Mouse (Mus musculus): ENCODE measurements around the gene Pi4ka.

Gene Pi4ka

DNA sequence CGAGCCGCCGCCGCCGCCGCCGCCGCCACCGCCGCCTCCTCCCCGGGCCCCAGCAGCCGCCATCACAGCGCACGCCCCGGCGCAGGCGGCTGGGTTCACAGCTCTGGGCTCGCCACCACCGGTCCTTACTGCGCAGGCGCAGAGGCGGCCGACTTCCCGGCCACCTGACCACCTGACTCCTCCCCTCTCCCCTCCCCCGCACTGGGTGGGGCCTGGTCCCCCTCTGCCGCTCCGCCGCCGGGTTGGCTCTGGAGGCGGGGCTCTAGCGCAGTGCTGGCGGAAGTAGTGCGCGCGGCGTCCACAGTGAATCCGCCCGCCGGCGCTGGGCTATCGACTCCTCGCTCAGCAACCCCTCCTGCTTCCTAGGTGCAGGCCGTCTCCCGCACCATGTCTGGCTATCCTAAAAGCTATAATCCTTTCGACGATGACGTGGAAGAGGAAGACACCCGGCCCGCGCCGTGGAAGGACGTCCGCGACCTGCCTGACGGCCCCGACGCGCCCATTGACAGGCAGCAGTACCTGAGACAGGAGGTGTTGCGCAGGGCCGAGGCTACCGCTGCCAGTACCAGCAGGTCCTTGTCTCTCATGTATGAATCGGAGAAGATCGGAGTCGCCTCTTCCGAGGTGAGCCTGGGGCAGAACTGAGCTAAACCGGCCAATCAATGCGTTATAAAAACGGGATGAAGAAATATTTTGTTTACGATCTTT lies at the start of gene Pi4ka, which contains the start of gene Snap29:
Gene Pi4ka (minus strand): TSS at position 579 of the 708 bp plus-strand sequence.
Gene Snap29 (plus strand): TSS at position 251 of the 708 bp plus-strand sequence.
- DNase-seq = peak; percentile 100

DNA sequence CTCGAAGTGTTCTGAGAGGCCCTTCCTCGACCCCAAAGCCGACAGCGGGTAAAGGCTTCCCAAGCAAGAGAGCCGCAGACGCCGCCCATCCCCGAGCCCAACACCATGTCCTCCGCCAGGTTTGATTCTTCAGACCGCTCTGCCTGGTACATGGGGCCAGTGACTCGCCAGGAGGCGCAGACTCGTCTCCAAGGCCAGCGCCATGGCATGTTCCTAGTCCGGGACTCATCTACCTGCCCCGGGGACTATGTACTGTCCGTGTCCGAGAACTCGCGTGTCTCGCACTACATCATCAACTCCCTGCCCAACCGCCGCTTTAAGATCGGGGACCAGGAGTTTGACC lies 46.2 kb upstream of the Pi4ka start:
- peak; percentile 55 for DNase-seq

DNA sequence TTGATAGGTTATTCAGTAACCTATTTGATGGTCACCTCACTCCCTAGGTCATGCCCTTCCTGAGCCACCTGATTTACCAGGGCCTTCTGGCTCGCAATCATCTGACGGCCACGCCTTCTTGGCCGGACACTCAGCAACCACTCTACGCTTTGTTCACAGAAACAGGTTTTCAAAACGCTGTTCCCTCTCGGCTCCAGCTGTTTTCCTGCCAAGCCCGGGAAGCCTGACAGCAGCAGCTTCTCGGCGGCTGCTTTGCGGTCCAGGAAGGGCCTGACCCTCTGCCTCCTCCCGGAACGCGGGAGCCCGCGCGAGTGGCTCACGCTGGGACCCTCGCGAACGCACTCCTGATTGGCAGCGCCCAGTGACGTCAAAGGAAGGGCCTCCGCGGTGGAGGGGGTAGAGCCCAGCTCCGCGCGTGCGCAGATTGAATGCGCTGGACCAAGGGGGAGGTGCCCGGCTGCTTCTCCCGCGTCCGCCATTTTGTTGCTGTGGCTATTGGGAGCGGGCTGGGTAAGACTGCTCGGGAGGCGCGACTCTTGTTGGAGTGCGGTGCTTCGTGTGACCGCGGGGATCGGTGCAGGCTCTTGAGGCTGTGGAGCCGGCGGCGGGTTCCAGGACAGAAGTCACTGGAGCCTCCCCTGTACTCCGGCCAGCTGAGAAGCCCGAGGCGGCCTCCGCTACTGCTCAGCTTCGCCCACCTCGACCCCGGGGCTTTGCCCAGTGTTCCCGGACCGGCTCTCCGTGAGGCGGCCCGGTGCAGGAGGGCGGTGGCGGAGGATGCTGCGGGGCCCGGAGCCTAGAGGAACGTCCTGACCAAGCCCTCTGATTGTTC lies 45.6 kb upstream of the Pi4ka start, which contains the start of gene Crkl:
Gene Crkl (plus strand): TSS at position 447 of the 832 bp plus-strand sequence.
- DNase-seq = peak; percentile 98

DNA sequence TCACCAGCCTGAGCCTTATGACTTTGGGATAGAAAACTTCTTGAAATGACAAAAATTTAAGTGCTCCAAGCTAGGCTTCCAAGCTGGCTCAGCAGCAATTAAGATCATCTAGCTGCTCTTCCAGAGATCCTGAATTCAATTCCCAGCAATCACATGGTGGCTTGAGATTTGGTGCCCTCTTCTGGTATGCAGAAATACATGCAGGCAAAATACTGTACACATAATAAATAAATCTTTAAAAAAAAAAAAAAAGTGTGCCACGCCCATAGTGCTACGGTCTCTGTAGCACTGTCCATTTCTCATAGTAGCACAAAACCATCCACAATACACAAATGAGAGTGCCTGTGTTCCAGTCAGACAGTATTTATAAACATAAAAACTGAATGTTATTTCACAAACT lies 26.5 kb upstream of the Pi4ka start:
- DNase-seq = no peak

DNA sequence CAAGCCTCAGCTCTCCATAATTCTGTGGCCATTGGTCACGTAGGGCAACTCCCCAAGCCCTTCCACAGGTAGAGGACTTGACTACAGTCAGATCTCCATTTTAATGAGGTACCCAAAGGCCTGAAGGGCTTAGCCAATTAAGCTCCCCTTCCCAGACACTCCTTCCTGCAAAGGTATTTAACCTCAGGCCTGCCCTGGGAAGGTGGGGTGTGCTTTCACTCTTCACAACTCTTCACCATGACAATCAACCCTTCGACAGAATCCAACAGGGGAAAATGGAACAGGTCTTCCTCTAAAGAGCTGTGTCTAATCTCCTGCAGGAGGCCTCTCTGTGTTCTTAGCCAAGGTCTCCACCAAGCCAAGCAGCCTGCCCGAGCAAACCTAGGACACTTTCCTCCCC lies 16.9 kb upstream of the Pi4ka start:
- DNase-seq = no peak

DNA sequence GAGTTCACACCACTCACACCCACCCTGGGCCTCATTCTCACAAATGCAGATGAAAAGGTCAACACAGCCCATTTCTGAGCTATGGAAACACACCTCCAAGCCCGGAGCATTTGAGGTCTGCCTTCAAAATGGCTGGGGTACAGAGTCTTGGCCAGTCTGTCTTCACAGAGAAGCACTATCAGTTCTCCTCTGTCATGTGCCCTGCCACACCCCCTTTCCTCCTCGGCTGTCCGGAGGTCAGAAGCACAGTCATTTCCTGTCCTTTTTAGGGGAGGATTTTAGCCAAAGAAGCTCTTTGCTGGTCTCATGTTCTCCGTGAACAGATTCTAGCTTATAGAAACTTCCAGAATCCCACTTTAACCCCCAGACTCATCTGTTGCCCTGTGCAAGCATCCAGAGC lies 4.1 kb upstream of the Pi4ka start:
- DNase-seq = no peak

DNA sequence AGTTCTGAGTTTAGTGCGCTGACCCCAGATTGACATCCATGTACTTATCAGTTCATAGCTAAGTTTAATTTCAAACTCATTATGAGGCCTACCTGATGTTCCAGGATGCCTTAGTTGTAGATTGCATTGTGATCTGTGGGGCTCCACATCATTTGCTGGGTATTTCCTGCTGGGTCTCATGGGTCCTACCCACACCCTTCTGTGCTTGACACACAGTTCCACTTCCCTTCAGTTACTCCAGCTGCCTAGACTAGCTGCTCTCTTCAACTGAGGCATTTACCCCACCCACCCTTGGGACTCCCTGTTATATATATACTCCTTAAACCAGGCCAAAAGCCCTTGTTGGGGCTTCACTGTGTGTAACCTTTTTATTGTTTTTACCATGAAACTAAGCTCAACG lies 2.9 kb upstream of the Pi4ka start:
- no peak for DNase-seq

DNA sequence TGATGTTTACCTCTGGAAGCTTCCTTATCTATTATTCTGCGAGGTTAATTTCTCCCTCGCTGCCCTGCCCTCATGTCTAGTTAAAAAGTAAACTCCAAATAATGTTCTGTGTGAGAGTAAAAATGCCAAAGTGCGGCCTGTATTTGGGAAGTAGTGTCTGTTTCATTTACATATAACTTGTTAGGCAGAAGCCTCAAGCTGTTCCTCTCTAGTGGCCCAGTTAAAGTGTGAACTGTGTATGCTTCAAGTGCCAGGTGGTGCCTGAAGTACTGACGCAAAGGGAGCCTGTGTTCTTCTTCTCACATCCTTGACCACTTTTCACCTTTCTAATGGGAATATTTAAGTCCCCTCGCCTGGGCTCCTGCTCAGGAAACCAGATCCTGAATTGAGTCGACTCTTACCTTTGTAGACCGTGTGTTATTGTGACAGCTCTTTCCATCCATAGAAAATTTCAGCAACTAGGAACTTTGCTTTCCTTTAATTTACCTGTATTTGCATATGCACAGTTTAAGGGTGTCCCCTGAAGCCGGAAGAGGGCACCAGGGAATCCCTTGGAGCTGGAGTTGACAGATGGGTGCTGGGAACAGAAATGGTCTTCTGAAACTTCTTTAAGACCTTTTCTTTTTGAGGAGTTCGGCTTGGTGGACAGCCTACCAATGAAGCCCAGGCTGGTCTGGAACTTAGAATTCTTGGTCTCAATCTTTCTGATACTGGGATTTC lies 558 bp upstream of the Pi4ka start:
- peak; percentile 25 for DNase-seq

DNA sequence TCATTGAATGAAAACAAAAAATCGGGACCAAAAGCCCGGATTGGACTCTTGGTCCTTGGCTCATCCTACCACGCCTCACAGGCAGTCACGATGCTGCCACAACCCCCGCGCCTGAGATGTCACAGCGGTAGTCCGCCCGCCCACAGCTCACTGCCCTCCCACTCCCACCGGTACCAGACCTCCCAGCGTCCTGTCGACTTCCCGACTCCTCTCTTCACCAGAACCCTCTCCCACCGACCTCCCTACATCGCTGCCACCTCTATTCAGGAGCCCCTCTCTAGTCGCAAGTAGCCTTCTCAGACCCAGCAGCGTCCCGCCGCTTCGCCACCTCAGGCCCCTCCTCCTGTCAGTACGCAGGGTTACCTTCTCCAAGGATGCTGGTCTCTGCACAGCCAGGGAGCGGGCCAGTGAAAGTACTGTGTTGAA lies 830 bp downstream of the Pi4ka start:
- DNase-seq = peak; percentile 80

DNA sequence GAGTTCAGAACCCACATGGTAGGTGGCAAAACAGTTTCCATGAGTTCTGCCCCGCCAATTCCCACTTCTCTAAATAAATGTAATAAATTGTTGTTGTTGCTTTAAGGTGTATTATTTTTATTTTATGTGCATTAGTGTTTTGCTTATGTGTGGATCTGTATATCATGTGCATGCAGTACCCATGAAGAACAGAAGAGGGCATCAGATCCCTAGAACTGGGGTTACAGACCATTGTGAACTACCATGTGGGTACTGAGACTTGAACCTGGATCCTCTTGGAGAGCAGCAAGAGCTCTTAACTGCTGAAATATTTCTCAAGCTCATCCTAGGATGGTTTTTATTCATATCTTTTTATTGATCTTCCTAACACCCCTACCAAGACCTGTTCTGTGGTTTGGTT lies 3.3 kb downstream of the Pi4ka start:
- DNase-seq = no peak

DNA sequence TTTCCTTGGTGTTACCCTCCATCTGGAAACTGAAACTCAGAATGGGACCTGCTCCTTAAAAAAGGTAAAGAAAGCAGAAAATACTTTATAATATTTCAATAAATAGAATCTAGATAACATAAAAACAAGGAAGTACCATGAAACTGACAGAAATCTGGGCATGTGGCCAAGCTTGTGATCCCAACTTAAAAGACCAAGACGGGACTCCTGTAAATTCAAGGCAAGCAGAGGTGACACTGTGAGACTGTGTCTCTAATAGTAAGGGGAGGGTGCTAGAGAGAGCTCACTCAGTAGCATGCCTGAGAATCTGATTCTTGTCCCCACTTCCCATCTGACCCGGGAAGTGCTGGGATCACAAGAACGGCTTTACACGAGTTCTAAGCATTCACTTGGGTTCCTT lies 13.3 kb downstream of the Pi4ka start:
- no peak for DNase-seq

DNA sequence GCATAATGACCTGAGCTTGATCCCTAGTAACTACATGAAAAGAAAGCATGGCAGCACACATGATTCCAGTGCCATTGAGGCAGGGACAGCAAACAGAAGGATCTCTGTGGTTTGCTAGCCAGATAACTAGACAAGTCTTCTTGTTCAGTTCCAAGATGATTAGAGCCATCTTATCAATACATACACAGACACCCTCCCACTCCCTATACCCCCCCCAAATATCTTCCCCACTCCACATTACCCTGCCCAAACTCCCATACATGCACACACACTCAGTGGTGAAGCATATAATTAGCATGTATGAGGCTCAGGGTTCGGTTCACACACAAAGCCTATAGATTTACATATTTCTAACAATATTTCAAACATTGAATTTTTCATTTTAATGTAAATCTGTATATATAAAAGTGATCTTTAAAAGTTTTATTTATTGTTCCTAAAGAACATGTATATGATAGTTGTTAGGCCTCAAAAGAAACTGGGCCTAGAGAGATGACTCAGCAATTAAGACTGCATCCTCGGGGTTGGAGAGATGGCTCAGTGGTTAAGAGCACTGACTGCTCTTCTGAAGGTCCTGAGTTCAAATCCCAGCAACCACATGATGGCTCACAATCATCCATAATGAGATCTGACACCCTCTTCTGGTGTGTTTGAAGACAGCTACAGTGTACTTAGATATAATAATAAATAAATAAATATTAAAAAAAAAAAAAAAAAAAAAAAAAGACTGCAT lies 22.4 kb downstream of the Pi4ka start:
- no peak for DNase-seq

DNA sequence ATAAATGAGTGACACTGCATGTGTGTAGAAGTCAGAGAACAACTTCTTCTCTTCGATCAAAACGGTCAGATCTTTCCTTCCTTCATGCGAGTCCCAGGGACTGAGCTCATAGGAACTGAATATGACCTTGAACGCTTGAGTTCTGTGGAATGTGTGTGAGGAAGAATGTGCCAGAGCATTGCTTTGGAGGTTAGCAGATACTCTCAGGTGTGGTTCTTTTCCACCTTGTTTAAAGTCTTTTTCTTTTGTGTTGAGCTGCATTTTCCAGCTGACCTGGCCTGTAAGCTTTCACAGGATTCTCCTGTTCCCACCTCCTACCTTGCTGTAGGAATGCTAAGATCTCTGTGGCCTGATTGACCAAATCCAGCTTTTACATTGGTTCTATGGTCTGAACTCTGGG lies 23.8 kb downstream of the Pi4ka start:
- DNase-seq = no peak

DNA sequence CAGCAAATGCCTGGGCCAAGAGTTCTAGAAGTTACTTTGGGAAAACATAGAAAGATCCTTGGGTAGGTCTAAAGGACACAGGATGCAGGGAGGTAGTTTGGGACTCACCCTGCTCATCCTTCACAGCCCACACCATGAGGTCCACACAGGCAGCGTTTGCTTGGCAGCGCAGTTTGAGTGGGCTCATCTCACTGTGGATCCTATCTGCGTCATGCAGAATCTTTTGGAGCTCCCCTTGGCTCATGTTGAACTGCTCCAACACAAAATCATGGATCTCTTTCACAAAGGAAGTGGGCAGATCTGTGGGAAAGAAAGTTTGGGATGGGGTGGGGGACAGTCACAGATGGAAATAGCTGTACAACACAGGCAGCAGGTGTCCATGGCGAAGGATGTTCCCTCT lies 47.3 kb downstream of the Pi4ka start:
- DNase-seq = no peak

DNA sequence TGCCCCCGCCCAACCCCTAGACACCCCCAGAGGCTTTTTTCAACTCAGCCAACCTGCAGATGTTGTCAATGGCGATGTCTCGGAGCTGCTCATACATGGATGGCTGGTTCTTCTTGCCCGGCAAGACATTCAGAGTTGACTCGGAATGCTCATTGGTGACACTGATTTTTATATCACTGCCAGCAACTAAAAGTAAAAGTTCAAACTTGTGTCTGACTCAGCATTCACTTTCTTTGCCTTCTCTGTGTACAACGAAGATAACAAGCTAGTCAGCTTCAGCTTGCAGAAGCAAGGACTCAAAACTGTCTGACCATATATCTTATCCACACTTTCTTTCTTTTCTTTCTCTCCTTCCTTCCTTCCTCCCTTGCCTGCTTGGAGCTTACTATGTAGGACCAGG lies 50.1 kb downstream of the Pi4ka start:
- DNase-seq = no peak

DNA sequence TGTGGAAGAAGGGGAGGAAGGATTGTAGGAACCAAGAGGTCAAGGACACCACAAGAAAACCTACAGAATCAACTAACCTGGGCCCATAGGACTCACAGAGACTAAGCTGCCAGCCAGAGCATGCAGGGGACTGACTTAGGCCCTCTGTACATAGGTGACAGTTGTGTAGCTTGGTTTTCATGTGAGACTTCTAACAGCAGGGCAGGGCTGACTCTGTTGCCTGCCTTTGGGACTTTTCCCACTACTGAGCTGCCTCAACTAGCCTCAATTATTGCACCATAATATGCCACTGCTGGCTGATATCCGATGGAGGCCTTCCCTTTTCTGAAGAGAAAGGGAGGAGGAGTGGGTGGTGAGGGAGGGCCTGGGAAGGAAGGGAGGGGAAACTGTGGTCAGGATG lies 59.3 kb downstream of the Pi4ka start:
- no peak for DNase-seq

DNA sequence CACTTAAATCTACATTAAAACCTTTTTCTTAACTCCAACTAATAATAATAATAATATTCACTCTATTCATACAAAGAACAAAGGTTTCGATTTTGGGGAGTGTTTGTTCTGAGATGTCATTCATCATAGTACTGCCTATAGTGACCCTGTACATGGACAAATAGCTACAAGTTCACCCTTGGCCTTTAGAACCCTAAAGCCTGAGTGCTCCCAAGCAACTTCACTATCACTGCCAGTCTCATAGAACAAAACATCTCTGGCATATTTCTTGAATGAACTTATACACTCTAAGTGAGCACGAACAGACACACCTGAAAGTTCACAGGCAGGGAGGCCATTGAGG lies 60.3 kb downstream of the Pi4ka start:
- no peak for DNase-seq

DNA sequence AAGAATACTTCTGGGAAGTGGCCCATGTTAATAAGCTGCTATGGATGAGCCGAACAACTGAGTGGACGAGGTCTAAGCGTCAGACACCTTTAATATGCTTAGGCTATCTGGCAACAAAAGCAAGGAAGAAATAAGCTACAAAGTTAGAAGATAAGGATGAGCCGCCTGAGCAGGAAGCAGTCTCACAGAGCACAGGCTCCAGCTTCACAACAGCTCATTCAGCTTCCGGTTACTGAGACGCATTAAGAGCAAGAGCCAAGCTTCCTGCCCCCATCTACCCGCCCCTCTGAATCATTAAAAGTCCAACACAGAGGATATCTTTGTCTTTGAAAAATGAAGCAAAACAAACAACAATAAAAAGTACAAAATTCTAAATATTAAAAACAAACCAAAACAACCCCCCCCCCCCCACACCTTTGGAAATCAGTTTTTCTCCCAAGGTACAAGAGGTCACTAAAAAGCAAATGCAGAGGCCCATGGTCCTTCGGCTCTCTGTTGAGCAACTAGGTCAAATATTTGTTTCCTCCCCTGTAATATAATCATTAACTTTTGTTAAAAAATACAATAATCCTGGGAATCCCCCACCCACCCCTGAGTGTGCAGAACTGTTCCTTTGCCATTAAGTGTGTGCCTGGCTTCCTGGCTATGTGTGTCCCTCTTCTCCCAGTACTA lies 60.8 kb downstream of the Pi4ka start:
- no peak for DNase-seq

DNA sequence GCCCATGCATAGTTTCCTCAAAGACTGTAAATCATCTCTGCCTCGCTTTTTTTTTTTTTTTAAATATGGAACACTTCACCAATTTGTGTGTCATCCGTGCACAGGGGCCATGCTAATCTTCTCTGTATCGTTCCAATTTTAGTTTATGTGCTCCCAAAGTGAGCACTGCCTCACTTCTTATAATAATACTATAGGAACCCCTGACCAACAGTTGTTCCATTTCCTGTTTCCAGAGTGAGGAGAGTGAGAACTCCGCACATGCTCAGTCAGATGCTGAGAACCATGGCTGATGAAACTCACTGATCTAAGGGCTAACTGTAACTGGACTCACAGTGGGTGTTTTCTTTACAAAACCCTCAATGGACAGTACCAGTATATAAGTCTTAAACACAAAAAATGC lies 64.3 kb downstream of the Pi4ka start:
- DNase-seq = no peak

DNA sequence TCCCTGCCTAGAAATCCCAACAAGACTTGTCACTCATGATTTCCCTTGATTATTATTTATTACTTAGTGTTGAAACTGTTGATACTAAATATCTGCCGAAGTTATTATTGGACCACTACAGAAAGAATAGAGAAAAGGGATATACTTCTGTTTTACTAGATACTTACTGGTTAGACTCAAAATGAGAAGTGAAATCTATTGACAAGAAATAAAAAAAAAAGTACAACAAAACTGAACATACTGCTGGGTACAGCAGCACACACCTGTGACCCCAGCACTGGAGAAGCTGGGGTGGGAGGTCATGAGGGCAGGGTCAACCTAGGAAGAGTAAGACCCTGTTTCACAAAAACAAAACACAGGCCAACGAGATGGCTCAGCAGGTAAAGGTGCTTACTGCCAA lies 65.4 kb downstream of the Pi4ka start:
- no peak for DNase-seq

DNA sequence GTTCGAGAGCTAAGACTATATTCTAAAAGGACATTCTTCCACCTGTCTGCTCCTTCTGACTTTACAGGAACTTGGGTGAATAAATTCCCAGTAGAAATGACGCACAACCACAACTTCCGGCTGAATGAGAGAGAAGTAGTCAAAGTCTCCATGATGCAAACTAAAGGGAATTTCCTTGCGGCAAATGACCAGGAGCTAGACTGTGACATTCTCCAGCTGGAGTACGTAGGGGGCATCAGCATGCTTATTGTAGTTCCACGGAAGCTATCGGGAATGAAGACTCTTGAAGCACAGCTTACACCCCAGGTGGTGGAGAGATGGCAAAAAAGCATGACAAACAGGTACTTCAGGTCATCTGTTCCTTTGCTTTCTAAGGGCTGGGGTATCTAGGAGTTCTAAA lies 66.4 kb downstream of the Pi4ka start:
- no peak for DNase-seq

DNA sequence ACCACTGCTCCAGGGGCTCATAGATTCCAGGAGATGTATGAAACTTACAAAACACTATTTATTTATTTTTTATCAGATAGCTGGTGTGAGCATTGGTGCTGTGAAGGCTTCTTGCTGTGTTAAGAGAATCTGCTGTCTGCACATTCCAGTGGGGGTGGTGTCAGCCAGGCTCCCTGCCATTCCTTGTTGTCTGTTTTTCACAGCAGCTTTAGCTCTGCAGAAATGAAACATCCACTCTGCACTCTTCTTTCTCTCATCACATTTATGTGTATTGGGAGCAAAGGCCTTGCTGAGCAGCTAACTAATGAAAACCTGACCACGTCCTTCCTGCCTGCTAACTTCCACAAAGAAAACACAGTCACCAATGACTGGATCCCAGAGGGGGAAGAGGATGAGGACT lies 70.0 kb downstream of the Pi4ka start:
- no peak for DNase-seq

DNA sequence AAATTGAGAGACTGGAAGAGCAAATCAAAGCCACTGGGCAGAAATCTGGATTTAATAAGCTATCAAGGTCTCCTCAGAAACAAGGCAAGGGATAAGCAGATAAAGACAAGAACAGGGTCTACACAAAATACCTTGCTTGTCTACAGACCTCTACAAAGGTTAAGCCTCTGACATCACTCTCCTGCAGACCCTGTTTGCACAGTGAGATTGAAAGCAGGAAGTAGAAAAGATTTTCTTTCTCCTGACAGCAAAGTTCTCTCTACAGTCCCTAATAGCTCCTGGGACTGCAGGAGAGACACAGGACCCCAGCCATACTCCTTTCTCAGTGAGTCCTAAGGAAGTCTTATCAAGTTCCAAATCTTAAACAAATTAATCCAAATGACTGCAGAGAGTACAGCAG lies 71.5 kb downstream of the Pi4ka start:
- no peak for DNase-seq
